Mouse (Mus musculus): ENCODE data around the gene Slc25a45.

DNA sequence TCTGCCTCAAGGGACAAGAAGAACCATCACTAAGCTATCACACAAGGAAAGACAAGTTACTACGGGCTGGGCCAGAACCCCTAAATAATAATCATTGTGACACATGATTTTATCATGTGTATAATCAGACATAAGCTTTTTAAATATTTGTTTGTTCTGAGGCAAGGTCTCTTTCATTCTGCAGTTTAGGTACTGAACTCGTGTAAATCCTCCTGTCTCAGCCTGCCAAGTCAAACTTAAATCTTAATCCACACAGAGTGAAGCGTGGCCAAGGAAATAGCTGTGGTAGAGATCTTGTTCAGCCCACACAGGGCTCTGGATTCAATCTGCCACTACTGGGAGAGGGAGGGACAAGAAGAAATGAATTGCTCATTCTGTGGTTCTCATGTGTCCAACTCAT is 29.7 kb downstream of the Slc25a45 start:
- TF ChIP-seq CTCF (IDR thresholded peaks at IDR 0.05; ENCODE audit: low read depth, low read length) = no peak
- no peak for TF ChIP-seq POLR2A (IDR thresholded peaks at IDR 0.05; ENCODE audit: extremely low read depth, insufficient read depth, low read length)
